Mouse (Mus musculus): ENCODE data around the gene Get4.

The Get4 gene

DNA sequence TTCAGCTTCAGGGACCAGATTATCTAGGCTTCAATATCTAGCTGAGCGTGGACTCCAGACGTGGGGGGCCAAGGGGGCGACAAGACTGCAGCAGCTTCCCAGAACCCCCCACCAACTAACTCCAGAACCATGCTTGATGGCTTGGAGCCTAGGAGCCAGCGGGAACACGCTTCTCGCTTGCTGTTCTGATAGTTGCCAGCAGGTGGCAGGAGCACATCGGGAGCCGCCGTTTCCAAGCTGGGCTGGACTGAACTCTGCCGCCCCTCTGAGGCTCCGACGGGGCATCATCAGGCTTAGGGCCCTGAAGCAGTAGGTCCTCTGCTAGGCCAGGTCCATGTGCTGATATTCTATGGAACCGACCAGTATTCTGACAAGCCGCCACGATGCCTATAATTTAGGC lies 30.1 kb downstream of the Get4 start:
- DNase-seq (ENCODE audit: low read depth in 1 of 2, low spot score in 2 of 2), result peak; percentile 52 to 82

DNA sequence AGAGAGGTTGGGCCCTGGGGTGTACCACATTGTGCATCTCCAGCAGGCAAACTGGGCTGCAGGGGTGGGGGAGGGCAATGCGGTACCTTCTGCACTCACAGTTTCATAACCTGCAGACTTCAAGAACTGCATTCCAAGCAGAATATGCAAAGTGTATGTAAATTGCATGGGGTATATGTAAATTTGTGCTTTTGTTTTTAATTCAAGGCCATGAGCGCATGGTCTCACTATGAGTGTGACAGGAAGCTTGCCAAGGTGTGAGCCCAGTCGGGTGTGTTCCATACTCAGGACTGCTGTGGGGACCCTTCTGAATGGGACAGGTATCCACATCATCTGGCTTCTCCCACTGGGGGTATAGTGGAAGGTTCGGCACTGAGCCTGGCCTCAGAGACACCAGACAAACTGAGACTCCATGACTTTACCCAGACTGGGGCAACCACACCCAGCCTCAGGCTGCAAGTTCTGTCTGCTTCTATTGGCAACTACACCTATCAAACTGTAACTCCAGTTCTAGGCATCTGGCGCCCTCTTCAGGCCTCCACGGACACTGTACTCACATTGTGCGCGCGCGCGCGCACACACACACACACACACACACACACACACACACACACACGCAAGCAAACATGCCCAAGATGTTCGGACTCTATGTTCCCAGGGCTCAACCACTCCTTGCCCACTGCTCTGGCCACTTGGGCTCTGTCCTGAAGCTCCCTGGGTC lies 31.5 kb downstream of the Get4 start:
- DNase-seq (ENCODE audit: low read depth in 1 of 2, low spot score in 2 of 2), result no peak

DNA sequence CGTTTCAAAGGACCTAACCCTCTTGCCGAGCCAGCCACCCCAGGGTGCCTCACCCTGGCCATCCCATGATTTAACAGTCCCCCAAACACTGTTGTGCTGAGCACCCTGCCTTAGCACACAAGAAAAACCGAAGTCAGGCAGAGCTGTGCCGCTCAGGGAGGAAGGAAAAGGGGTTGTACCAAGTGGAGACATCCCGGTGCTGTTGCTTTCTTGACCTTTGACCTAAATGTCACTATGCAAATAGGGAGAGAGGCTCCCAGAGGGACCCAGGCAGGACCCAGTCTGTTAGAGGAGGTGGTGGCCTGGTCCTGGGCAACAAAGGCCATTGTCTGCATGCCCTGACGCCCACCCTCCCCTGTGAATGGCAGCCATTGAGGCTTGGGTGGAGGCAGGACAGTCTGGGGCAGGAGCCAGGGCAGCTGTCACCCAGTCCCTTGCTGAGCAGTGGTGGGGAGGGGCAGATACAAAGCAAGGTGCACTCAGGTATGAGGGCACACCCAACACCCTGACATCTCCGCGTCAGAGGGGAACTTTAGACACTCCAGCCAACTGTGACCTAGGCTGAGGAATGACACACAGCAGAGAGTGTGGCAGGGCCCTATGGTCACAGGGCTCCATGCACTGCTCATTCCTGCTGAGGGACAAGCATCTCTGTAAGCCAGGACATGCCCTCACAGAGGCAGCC lies 33.4 kb downstream of the Get4 start:
- DNase-seq (ENCODE audit: low read depth in 1 of 2, low spot score in 2 of 2), result no peak

DNA sequence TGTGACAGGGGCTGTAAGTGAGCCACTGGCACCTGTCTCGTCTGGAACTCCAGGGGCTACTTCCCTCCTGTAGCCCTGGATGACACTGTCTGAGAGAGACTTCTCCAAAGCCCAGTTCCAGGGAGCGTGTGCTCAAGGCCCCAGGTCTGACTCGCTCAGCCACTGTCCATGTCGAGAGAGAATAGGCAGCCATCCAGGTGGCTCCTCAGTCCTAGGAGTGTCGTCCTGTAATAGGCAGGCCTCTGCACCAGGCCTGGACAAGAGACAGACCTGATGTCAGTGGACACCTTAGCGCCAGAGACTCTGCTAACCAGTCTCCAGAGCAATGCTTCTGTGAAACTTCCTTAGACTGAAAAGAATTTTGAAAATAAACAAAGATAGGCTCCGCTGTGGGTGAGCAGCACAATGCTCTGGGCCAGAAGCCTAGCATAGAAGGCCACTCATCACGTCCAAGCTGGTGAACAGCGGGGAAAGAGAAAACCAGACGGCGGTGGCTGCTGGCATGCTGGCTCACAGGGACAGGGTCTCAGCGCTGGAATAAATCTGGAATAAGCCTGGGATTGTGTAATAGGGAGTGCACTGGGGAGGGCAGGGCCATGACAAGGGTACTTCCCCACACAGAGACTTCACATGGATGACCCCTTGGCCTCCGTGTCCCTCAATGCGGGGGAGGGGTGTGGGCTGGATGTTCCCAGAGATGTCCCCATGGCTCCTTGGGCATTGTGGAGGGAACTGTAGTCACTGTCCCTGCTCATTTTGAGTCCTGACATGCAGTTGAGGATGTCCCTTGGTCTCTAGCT lies 34.2 kb downstream of the Get4 start:
- peak in 1 of 2 experiments; percentile 63 for DNase-seq (ENCODE audit: low read depth in 1 of 2, low spot score in 2 of 2)

DNA sequence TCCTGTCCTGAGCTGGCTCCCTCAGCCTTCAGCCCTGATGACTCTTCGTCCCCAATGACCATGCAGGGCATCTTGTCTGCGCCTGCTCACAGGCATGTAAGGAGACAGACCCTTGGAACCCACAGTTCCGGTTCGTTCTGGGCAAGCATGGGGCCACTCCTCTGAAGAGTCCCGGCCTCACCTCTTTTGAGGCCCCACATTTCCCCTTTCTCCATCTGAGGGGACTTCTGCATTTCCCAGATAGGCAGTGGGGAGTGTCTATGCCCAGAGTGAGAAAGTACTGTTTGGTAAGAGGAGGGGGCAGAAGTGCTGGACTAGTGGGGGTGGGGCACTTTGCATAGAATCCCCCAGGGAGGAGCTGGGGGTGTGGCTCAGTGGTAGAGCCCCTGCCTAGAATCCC lies 35.0 kb downstream of the Get4 start:
- DNase-seq (ENCODE audit: low read depth in 1 of 2, low spot score in 2 of 2), result peak; percentile 55 to 69

DNA sequence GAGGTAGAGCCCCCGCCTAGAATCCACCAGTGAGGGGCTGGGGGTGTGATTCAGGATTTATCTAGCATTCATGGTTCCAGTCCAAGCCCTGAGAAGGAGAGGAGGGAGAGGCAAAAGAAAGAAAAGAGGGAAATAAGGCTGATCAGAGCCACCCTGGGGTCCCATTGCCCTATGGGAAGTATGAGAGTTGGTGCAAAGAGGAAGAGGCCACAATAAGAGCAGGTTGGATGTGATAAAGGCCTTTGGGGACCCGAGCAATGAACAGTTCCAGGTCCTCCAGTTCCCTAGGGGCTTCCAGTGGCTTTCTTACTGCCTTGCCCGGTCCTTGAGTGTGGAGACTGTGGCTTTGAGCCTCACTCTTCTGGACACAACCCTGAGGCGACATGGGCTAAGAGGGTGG lies 35.7 kb downstream of the Get4 start:
- no peak for DNase-seq (ENCODE audit: low read depth in 1 of 2, low spot score in 2 of 2)

DNA sequence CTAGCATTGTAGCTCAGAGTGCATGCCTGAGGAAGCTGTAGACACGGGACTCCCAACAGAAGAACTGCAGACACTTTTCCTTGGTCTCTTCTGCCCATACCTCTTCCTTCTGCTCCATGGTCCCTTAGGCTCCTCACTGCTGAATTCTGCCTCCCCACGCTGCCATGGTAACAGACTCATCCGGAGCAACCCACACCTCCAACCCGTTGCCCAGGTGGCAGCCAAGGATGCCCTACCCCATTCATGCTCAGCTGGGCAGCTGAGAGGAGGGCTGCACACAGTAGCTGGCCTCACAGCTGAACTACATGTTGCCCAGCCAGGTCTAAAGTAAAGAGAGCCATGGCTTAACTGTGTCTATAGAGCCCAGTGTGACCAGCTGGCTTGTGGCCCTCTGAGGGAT lies 36.5 kb downstream of the Get4 start:
- DNase-seq (ENCODE audit: low read depth in 1 of 2, low spot score in 2 of 2), result no peak

DNA sequence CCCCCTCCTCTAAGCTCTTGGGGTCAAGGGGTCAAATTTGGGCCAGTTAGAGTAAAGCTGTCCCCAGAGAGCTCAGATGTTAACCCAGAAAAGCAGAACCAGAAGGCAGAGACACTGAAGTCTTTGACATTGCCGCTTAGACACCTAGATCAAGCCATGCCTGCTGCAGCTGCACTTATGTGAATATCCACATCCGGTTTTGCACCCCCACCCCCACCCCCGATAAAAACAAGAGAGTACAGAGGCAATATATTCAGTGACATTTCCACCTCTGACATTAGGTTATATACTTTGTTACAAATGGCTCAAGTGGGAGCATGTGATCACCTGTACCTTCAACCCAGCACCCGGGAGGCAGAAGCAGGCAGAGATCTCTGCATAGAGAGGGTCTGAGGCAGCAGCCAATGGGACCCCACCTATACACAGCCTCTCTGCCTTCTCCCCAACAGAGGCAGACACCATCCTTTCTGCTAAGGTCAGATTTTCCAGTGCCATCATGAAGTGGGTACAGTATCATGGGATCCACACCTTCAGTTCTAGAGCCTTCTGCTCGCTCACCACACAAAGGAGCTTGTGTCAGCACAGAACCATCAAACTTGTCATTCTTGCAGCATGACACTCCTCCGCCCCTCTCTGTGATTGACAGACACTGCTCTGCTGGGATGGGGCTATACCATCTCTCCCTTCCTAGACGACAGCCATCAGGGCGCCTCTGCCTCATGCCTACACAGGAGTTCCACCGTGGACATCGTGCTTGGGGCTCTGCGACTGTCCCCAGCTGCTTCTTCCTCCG lies 38.5 kb downstream of the Get4 start:
- DNase-seq (ENCODE audit: low read depth in 1 of 2, low spot score in 2 of 2), result no peak

DNA sequence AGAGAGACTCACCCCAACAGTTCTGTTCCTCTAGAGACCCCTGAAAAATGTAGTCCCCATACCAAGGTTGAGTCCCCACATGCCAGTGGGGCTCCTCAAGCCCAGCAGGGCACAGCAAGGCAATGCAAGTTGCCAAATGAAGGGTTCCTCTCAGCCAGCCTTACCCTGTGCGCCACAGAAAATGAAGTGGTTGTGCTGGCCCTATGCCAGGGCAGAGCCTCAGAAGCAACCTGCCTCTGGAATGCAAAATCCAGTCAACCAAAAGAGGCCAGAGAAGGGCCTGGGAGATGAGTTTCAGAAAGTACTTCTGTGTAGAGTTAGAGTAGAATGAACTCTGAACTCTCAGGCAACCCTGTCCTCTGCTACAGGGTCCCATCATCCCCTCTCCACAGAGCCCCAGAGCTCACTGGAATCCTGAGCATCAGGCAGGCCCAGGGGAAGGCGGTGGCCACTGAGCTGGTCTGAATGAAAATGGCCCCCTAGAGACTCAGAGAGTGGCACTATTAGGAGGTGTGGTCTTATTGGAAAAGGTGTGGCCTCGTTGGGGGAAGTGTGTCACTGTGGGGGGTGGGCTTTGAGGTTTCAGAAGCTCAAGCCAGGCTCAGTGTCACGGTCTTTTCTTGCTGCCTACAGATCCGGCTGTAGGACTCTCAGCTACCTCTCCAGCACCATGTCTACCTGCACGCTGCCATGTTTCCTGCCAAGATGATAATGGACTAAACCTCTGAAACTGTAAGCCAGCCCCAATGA lies 39.9 kb downstream of the Get4 start:
- DNase-seq (ENCODE audit: low read depth in 1 of 2, low spot score in 2 of 2), result no peak

DNA sequence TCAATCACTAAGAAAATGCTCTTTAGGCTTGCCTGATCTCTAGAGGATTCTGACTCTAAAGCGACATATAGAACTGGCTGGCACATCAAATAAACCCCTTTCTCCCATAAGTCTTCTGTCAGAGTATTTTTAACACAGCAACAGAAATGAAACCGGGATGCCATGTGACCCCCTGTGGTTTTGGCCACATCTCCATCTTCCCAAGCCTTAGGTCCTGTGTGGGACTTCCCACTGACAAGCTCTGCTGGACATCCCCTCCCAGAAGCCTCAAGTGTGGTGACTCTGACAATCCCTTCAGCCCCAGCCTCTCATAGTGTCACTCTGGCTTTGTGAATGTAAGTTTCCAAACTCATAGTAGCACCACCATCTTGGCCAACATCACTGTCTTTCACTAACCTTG lies 42.0 kb downstream of the Get4 start:
- peak in 1 of 2 experiments; percentile 60 for DNase-seq (ENCODE audit: low read depth in 1 of 2, low spot score in 2 of 2)

DNA sequence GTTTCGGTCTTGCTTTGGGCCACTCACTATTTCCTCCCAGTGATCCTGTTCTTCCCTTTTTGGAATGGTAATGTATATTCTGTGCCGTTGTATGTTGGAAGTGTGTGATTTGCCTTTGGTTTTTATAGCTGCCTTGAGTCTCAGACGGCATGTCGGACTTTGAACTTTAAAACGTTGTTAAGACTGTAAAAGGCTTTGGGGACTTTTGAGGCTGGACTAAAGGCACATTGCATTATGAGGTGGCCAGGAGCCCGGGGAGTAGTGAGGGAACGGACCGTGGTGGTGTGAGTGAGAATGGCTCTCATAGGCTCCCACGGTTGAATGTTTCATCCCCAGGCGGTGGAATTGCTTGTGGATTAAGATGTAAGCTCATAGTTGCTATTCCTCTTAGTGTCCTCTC lies 45.0 kb downstream of the Get4 start:
- no peak for DNase-seq (ENCODE audit: low read depth in 1 of 2, low spot score in 2 of 2)

DNA sequence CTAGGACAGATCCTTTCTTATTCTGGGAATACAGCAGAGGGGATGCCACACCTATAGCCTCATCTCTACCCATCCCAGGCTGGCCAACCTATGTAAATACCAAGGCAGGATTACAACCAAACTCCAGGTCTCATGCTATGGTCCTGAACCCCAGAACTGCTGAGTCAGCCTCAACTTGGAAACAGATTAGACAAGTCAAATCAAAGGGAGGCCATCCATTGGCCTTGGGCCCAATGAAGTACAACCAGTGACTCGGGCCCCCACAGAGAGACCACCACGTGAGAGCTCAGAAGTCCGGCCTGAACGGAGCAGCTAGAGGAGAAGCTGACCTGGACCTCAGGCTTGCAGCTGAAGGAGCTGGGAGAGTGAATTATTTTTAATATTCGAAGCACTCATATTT lies 45.6 kb downstream of the Get4 start:
- DNase-seq (ENCODE audit: low read depth in 1 of 2, low spot score in 2 of 2), result no peak

DNA sequence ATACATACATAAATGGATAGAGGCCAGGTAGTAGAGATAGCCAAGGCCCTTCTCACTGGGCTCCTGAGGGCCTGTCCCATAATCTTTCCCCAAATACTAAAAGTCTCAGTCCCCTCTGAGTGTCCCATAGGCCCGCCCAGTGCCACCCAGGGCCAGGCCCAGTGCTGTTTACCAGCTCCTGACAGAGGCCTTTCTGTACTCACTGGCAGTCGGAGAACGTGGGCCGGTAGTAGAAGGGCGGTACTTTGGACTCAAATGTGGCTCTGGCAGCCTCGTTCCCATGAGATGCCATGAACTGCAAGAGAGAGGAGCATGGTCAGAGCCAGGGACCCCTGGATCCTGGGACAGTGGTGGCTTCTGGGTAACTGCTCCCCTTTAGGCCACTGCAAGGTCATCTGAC lies 50.0 kb downstream of the Get4 start:
- DNase-seq (ENCODE audit: low read depth in 1 of 2, low spot score in 2 of 2), result no peak

DNA sequence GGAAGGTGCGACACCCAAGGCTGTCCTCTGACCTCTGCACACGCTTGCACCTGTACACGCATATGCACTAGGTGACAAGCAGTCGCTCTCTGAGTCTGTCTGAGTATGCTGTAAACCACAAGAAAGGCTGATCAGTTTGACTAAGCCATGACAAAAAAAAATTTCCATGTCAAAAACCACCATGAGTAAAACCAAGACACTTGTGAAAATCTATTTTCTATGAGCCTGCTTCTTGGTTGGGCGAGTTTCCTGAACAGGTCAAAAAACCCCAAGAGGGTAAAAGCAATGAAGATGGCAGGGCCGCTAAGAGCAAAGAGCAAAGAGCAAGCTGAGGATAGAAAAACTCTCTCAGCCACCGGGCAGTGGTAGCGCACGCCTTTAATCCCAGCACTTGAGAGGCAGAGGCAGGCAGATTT lies 51.5 kb downstream of the Get4 start:
- no peak for DNase-seq (ENCODE audit: low read depth in 1 of 2, low spot score in 2 of 2)

DNA sequence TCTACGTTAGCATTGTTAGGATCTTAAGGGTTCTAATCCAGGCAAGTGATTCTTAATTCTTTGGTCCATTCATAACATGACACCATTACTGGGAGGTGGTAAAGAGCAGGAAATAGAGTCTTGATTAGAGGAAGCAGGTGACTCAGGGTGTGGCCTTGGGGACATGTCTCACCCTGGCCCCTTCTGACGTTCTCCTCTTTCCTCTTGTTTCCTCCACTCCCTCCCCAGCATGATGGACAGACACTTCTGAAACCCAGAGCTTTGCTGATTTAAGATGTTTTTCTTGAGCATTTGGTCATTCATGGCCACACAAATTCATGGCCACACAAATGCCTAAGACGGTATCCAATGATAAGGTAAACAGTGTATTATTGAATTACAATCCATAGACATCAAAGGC lies 57.8 kb downstream of the Get4 start:
- DNase-seq (ENCODE audit: low read depth in 1 of 2, low spot score in 2 of 2), result no peak

DNA sequence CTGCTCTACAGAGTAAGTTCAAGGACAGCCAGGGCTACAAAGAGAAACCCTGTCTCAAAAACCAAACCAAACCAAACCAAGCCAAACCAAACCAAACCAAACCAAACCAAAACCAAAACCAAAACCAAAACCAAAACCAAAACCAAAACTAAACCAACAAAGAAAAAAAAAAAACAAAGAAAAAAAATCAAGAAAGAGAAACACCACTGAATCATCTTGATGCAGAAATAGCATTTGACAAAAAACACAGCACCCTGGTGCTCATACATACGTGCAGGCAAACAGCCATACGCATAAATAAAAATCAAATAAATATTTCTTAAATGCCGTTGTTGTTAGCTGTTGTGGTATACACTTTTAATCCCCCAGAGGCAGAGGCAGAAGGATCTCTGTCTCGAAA lies 58.4 kb downstream of the Get4 start:
- DNase-seq (ENCODE audit: low read depth in 1 of 2, low spot score in 2 of 2), result no peak

DNA sequence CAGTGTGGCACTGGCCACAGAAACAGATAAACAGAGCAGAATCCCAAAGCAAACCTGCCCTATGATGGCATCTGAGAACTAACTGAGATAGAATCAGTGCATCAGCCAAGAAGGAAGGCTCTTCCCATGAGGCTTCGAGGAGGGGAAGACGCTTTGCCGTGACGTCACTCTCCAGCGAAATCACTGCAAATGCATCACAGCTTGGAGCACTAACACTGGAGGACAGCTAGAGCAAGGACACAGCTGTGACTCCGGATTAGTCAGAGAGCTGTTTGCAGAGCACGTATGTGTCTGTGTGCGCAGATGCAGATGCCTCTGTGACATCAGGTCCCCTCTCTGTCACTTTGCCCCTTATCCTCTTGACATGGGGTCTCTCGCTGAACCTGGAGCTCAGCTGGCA lies 59.7 kb downstream of the Get4 start:
- no peak for DNase-seq (ENCODE audit: low read depth in 1 of 2, low spot score in 2 of 2)

DNA sequence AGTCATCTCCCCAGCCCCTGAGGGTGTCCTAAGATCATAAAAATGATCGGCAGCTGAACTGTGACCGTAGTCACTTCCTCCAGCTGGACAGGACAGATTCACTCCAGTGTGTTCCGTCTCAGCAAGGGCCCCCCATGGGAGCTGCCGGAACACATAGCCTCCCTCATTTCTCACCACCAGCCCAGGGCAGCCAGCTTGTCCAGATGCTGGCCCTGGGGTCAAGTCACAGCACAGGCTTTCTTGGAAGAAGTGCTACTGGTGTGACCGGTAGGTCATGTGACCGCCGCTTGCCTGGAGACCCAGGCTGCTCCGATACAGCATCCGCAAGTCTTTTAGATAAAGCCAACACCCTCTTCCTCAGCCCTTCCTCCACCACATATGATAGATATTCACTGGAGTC lies 61.4 kb downstream of the Get4 start:
- no peak for DNase-seq (ENCODE audit: low read depth in 1 of 2, low spot score in 2 of 2)

DNA sequence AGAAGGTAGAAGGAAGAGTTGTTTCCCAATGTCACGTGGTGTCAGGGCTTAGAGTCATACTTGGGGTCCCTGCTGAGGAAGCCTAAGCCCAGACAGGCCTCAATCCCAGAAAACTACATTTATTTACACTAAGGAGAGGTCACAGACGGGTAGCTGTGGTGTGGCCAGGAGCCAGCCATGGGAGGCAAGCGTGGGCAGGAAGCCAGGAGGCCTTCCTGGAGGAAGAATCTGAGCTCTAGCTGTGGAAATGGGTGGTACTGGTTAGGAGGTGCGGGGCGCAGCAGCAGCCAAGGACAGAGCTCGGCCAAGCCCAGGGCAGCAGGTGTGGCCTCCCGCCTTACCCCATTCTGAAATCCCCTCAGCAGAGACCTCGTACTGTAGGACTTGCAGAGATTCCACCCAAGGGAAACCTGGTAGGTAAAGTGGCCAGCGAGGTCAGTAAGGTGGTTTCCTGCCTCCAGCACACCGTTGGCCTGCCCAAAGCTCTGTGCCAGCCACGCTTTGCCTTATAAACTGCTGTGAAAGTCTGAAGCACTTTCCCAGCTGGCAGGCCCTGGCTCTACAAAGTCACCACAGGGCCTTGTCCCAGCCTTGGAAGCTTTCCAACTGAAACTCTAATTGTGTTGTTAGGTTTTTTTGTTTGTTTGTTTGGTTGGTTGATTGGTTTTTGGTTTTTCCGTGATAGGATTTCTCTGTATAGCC lies 63.0 kb downstream of the Get4 start:
- DNase-seq (ENCODE audit: low read depth in 1 of 2, low spot score in 2 of 2), result no peak
